Mouse (Mus musculus) spleen, postnatal 14 days (tissue): ENCODE data around the gene Fam187a.

Experiments
- DNase-seq, 2 experiments: peaks; one replicate each; pipeline ENCODE4 v3.0.0; 2021 to 2022; ENCODE audit warnings: low spot score in 2 of 2

The Fam187a gene

DNA sequence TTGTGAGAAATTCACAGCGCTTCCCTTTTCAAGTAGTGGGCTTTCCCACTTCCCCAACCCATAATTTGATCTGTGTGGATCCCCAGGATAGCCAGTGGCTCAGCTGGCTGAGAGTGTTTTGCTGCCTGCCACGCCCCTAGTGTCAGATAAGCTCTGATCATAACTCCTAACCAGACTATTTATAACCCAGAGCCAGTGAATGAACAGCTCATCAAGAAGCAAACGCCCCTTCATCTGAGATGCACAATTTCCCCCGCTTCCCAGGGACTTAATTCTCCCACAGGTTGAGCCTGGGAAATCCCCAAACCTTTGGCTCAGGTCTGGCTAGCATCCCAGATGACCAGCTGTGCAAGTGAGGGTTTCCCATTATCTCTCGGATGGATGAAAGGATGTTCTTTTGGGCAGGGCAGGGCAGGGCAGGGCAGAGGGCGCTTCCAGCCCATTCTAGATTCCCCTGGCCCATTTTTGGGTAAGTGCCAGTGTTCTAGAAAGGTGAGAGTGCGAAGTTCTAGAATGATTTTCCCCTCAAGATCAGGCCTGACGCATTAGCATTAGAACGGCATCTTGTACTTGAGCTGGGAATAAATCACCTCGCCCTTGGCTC is at the start of gene Fam187a:
Fam187a (plus strand) TSS at position 554 of the 604 bp plus-strand sequence.
- no peak for DNase-seq

DNA sequence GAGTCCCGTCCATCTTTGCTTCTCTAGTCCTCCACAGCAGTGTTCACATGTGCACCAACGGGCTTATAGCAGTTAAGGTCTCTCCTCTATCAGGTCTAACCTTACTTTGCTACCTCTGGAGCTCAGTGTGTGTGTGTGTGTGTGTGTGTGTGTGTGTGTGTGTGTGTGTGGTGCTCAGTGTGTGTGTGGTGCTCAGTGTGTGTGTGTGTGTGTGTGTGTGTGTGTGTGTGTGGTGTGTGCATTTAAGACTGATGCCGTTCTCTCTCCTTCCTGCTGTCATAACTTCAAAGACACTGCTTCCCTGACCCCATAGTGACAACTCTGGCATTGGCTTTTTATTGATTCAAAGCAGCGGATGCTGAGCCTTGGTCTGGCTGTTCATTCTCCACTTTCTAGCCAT is 49.4 kb upstream of the Fam187a start, which contains the start of gene Higd1b:
Higd1b (plus strand) TSS at position 301 of the 400 bp plus-strand sequence.
- DNase-seq, result no peak

DNA sequence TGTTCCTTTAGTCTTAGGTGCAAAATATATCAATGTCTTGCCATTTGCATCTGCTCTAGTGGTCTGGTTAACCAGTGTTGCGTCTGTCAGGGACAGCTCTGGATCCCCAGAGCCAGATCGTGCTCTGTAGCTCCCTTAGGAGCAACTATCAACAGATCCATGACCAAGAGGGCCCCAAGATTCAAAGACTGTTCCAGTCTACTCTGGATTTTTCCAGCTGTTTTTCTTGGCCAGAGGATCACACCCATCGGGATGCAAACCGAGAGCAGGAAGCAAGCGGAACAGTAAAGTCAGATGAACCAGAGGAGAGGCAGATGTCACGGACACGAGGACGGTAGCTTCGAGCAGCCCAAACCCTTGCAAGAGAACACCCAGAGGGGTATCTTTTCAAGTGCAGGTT is 48.8 kb upstream of the Fam187a start:
- no peak for DNase-seq

DNA sequence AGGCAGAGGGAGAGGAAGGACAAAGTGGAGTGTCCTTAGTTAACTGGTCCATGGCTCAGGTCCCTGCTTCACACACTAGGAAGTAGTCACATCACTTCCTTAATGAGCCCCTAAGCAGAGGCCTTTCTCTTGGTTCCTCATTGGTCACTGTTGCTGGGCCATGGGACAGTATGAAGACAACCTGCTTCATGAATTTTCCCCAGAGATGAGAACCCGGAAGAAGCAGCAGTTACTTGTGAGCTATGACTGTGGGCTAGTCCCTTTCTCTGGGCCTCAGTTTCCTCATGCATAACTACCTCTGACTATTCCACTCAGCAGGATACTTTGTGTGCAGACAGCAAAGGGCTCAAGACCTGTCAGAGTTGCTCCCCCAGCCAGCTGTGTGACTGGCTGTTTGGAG is 47.6 kb upstream of the Fam187a start:
- DNase-seq, result no peak

DNA sequence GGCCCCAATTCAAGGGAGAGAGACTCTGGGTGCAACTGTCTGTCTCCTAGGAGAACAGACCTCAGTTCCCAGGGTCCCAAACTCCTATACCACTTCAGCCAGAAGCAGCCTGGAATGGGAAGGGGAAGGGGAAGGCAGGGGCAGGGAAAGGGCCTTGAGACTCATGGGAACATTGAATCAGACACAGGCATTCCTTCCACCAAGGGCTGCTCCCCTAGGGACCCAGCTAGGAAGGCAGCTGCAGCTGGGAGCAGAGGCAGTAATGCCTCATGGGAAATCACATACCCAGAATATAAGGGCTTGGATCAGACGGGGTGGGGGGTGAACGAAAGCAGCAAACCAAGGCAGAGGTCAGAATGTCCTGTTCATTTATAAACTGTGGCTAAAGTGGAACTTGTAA is 46.8 kb upstream of the Fam187a start:
- DNase-seq, result no peak

DNA sequence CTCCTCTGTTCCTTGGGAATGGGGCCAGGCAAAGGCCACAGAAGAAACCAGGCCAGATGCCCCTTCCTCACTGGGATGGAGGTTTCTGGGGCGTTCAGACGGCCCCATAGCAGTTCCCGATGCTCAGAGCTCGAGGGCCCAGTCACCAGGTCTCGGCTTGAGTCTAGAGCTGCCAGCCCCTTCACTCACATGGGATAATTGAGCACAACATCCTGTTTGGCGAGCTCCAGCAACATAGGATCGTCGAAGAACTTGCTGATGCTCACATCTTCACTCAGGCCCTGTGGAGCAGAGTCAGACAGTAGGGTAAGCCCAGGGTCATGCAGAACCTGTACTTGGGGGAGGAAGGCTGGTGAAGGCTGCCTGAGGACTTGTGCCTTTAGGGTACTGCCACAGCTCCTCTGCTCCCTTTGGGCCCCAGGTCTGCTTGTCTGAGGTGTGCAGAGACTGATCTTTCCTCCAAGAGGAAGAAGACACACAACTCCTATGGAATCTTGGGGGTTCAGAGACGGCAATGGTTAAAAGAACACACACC is 46.3 kb upstream of the Fam187a start:
- no peak for DNase-seq

DNA sequence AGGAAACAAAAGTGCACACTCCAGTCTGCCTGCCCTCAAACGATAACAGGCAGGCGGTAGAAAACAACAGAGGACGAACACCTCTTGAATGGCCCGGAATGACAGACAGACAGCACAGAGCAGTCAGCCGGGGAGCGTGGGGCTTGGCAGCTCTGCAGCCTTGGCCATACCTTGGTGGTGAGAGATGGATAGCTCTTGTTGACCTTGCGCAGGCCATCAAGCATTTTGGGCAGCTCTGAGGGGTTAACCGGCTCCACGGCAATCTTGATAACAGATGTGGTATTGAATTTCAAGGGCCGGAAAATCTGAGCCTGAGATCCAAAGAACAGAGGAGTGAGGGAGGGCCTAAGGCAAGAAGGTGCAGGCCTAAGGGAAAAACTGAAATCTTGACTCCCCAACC is 39.0 kb upstream of the Fam187a start:
- no peak for DNase-seq

DNA sequence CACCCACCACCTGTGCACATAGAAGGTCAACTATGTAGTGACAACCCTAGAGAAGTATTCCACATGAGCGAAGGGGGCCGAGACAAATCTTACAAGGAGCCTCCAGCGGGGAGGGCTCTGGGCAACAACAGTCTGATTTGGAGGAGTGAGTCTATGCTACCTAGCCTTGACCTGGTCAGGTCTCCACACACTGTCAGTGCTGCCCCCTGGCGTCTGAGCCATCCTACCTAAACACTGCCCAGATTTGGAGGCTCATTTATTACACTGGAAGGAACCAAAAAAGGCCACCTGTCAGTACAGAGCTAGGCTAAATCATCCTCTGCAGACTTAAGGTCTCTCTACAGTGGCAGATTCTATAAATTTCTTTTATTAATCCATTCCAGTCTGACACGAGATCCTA is 33.1 kb upstream of the Fam187a start:
- peak in 1 of 2 experiments; percentile 37 for DNase-seq

DNA sequence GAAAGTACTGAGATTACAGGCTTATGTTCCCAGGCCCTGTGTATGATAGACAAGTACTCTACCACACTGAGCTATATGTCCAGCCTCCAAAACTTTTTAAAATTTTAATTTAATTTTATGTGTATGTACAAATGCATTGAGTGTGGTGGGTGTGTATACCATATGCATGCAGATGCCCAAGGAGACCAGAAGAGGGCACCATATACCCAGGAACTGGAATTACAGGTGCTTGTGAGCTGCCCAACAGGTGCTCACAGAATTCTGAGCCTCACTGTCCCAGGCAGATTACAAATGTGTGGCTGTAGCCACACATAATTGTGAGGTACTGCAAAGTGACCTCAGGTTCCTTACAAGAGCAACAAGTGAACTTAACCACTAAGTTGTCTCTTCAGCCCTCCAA is 31.2 kb upstream of the Fam187a start:
- DNase-seq, result no peak

DNA sequence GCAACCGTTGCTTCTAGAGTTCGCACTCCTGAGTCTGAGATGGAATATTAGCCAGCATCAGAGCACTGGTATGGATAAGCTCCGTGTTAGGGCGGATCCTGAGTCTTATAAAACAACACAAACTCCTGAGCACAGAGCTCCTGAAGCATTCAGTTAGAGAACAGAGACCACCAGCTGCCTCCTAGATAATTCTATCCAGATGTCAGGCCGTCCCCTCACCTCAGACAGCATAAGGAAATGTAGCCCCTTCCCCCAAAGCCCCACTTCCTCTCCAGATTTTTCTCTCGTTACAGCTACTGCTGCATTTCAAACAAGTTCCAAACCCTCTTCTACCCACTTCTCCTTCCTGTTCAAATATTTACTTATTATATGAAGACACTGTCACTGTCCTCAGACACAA is 29.0 kb upstream of the Fam187a start:
- no peak for DNase-seq

DNA sequence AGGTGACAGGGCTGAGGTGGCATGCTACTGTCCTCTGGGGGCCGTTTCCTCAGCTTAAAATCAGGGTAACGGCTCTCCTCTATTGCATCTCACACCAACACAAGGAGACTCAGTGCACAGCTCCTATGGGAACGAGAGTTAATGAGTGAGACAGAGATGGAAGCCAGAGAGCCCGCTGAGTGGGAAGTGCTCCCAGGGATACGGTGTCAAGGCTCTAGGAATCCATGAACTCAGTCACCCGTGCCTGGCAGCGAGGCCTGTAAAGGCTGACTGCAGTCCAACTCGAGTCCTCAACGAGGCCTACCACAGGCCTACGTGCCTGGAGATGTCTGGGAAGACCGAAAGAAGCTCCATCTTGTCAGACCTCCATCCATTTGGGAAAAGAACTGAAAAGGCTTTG is 26.0 kb upstream of the Fam187a start:
- no peak for DNase-seq

DNA sequence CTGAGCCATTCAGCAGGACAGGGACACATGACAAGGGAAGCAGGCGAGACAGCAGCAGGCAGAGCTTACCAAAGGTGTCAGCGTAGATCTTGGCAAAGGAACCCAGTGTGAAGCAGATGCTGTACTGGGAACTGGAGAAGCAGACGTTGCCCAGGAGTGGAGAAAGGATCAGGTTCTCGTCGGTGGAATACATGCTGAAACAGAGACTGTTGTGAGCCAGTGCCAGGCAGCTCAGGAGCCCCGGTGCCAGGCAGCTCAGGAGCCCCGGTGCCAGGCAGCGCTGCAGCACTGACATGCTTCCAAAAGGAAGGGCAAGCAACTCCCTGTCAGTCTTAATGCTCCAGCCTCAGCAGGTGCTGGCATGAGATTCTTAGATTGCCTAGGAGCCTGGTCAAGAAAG is 25.0 kb upstream of the Fam187a start:
- no peak for DNase-seq

DNA sequence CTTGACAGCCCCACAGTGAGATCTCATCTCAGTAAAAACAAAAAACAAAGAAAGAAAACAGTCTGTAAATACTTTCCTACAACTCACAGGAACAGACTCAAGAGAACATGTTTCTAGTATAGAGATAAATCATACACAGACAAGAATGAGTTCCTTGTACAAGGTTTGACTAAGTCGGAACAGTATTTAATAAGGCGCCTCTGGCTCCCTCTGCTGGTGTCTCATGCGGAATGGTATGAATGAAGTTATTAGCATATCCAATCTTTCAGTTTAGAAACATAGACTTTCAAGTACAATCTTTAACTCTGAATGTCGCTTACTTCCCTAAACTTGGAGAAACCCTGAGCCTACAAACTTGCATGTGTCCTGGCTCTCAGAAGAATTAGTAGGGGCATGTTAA is 20.7 kb upstream of the Fam187a start:
- DNase-seq, result peak in 1 of 2 experiments; percentile 30

DNA sequence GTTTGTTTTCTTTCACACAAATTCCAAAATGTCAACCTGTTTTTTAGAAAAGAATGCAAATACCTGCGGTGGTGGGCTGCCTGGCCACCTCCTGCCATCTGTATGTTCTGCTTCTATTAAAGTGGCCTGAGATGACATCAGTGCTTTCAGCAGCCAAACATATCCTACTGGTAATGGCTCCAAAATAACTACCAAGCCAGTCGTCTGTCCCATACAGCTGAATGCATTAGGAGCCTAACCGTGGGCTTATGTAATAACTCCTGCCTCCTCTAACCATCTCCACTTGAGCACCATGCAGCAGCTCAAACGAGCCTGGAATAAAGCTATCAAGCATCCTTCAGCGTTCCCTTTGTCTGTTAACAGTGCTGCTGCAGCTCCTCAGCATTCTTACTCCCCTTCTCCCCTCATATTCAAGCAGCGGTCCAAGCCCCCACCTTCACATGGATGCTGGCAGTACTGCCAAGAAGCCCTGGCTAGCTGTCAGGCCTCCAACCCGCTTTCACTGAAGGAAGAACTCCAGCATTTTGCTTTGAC is 10.1 kb upstream of the Fam187a start:
- no peak for DNase-seq

DNA sequence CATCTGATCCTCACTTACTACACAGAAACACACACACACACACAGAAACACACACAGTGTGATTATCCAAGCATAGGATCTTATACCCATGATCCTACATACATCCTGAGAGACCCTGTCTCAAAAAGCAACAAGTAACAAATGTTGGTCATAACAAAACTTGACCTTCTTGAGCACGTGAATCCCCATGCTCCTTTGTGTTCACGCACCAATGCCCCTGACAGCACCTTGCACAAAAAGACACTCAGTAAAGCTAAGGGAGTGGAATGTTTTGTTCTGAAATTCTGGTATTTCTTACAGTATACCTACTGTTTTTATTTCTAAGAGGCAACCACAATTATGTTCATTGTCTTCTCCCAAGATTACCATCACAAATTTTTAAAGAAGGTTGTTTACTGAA is 5.4 kb upstream of the Fam187a start:
- no peak for DNase-seq

DNA sequence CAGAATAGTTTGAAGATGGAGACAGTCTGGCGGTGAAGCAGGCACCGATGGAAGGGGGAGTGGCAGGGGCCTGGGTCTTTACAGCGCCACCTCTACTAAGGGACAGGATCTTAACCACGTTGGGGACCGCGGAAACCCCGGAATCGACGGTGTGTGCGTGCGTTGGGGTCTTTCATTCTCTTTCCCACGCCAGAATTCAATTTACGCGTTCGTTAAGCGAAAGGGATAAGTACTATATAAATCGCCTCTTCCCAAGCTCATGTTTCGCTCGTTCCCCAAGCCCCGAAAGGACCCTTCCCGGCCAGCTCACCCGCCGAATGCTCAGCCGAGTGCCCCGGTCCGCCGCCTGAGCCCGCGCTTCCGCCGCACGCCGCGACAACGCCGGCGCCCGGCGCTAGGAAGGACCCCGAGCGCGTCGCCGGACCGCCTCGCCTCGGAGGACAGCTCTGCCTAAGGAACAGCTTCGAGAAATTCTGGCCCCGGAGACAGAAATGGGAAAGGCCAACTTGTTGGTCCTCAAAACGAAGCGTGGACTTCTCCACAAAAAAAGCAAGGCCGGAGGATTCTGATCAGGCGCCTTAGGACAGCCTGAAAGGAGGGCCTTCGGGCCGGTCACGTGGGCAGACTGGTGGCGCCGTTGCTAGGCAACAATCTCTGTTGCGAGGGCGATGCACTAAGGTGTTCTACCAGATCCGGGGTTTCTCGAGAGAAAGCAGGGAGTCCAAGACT is 4.2 kb upstream of the Fam187a start, which contains the start of the genes Eftud2 and Ccdc103:
Eftud2 (minus strand) TSS at position 401 of the 729 bp plus-strand sequence.
Ccdc103 (plus strand) TSS at position 620 of the 729 bp plus-strand sequence.
- DNase-seq, result peak; percentile 86 to 92

DNA sequence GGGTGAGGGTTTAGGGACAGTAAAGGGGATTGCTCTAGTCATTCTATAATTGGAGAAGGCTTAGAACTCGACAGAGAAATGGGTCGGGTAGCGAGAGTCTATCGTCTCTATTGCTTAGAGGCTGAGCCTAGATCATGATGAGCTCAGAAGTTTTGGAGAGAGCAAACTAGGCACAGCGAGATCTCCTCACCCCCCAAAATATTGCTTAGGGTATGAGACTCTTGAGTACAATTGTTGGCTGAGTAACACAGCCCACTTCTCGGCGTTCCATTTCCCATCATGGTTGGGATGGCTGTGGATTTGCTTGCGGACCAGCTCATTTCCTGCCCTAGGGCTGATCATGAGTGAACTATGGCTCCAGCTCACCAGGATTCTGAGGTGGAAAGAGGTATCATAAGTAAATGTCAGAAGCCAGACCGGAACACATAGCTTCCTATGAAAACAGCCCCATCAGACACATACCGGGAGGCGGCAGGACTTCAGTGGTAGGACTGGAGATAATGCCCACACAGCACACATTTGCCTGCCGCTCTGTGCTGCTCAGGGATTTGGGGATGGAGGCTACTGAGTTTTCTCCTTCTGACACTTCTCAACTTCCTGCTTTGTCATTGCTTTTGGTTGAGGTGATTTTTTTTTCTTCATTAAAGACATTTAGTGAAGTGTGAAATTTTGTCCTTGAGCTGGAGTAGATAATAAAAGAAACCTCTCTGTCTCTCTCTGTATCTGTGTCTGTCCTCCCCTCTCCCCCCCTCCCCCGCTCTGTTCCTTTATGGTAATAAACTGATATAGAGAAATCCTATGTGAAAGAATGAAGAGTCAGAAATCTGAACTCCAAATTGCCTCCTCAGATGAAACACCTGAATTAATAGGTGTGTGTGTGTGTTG is 3.4 kb upstream of the Fam187a start:
- DNase-seq, result no peak

DNA sequence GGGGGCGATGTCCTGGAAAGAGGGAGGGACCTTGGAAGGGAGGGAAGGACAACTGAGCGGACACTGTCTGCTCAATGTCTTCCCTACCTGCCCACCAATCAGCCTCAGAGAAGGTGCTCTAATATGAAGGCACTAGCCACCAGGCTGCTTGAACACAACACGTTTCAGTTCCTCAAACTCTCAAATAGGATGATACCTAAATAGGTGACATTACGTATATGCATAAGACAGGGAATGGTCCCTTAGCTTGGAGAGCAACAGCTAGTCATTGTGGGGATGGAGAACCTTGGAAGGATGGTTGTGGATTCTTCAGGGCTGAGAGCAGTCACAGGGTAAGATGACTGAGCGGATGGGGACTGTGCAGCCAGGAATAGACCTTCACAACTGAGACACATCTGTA is 2.5 kb downstream of the Fam187a start:
- DNase-seq, result no peak

DNA sequence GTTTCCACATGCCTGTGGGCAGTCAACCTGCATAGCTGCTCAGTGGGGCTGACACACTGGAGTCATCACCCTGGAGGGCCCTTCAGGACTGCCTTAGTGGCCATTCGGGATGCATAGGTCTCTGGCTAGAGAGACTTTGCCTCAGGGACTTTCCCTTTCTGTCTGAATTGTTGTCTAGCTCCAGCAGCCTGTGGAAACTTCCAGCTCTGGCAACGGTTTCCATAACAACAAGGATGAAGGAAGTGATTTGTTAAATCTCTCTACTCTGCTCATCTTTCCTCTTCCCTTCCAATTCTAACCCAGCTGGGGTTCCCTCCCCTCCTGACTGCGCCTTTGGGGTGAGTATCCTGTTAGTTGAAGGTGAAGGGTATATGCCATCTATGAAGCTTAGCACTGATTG is 3.2 kb downstream of the Fam187a start:
- DNase-seq, result no peak

DNA sequence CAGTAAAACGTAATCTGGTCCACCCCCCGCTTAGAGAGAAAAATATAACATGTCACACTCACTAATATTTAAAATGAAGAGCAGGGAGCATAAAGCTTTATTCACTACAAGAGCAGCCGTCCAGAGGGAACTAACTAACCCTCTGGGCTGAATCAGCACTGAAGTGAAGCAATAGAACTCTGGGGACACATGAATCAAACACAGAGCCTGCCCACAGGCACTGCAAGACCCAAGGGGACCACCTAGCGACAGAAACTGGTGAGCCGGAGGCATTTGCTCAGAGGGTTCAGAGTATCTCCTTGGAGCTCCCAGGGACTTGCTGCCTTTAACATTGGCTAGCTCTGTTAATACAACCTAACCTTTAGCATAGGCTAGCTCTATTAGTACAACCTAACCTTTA is 5.1 kb downstream of the Fam187a start:
- no peak for DNase-seq

DNA sequence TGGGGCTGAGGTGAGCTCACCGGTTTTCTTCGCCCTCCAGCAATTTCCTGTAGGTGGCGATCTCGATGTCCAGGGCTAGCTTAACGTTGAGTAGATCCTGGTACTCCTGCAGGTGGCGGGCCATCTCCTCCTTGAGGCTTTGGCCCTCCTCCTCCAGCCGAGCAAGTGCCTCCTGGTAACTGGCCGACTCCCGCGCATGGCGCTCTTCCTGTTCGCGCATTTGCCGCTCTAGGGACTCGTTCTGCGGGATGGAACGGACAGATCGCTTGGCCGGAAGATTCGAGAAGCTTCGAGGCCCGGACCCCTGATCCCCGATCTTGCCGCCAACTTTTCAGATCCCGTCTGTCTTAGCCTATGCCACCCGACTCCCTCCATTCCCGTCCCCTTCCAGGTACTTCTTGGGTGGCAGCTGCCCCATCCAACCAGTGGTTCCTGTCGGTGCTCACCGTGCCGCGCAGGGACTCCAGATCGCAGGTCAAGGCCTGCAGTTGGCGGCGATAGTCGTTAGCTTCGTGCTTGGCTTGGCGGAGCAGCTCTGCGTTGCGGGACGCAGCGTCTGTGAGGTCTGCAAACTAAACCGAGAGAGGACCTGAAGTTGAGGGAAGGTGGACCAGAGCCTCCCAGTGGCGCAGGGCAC is 8.2 kb downstream of the Fam187a start:
- peak; percentile 62 to 71 for DNase-seq
